Mouse (Mus musculus): Measurements from ENCODE around the gene Malrd1. TPM values are rescaled to one million over a fixed set of nuclear protein-coding genes. Genes with fewer than 3 reads are reported as not detected.
"Not testable (repeated sequence)": the region's sequence is repeated elsewhere in the genome, so short reads cannot be mapped to it uniquely, and the experiment has no call there.

Gene Malrd1
- polyA plus RNA-seq, 1 experiment: not detected

DNA sequence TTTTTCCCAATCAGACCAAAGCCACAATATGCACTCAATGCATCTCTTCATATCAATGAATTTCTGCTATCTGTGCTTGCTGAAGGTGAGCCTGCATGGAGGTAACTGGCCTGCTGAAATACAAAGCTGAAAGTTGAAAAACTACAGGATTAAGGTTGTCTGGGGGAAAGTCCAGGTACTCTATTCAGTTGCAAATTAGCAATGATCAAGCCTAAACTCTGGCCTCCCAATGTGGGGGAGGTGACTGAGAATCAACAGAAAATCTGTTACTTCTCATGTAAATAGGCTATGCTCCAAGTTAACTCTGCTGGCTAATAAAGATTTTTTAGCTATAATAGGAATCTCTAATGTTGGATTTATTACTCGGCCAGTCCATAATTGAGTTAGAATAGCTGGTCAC, 399.8 kb downstream of the Malrd1 start:
- Histone ChIP-seq H3K27ac (replicated peaks; ENCODE audit: low read depth, low read length) (no peak overlapping the region), H3K4me1 (ENCODE audit: control insufficient read depth, insufficient read depth, insufficient read length, low read length) (no peaks in the 10 kb centered on the region), H3K4me3 (ENCODE audit: insufficient read depth, low read depth, low read length) (no peak overlapping the region)

DNA sequence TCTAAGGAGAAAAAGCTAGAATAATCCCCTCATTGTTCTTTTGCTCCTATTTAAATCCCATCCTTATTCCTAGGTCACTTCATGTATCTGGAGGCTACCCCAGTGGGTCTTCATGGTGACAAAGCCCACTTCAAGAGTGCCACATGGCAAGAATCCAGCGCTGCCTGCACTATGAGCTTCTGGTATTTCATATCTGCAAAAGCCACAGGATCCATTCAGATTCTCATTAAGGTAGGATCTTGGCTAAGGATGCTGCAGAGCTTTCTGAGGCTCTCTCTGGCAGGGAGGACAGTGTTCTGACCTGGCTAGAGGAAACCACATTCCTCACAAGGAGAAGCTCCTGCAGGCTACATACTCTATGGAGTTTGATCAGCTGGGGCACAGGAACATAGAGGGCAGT, 405.2 kb downstream of the Malrd1 start:
- Histone ChIP-seq H3K4me1 (ENCODE audit: control insufficient read depth, insufficient read depth, insufficient read length, low read length) (no peaks in the 10 kb centered on the region), H3K4me3 (ENCODE audit: insufficient read depth, low read depth, low read length) (no peak overlapping the region), H3K27ac (replicated peaks; ENCODE audit: low read depth, low read length) (no peak overlapping the region)

DNA sequence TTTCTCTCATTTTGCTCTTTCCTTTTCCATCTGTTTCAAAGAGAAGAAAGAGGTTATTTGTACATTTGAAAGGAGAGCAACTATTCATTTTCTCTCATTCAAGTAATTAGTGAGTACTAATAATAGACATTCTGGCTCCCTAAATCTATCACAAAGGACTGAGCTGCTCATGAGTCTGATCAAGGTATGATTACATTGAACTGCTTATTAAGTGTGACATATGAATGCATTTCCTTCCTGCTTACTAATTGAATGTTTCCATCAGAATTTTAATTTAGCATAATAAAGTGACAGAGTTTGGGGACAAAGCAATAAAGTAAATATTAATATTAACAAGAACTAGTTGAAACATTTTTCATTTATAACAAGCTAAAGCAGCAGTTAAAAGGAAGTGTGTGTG, 405.6 kb downstream of the Malrd1 start:
- Histone ChIP-seq H3K27ac (replicated peaks; ENCODE audit: low read depth, low read length) (no peak overlapping the region), H3K4me3 (ENCODE audit: insufficient read depth, low read depth, low read length) (no peak overlapping the region), H3K4me1 (ENCODE audit: control insufficient read depth, insufficient read depth, insufficient read length, low read length) (no peaks in the 10 kb centered on the region)

DNA sequence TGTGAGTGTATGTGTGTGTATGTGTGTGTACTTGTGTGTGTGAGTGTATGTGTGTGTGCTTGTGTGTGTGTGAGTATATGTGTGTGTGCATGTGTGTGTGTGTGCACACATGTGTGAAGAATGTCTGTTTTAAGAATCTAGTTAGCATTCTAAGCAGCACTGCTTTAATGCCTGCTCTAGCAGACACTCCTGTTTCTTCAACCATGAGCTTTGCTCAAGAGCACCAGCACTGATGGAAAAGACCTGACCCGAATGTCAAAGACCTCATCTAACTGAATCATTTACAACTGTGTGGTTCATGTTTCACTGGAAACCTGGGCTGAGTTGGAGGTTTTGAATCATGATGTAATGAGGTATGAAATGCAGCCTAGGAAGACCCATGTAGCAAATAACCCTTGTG, 406.1 kb downstream of the Malrd1 start:
- no peak overlapping the region for H3K4me3 ChIP-seq (ENCODE audit: insufficient read depth, low read depth, low read length)
- no peak overlapping the region for H3K27ac ChIP-seq (replicated peaks; ENCODE audit: low read depth, low read length)
- H3K4me1 ChIP-seq (ENCODE audit: control insufficient read depth, insufficient read depth, insufficient read length, low read length): no peaks in the 10 kb centered on the region

DNA sequence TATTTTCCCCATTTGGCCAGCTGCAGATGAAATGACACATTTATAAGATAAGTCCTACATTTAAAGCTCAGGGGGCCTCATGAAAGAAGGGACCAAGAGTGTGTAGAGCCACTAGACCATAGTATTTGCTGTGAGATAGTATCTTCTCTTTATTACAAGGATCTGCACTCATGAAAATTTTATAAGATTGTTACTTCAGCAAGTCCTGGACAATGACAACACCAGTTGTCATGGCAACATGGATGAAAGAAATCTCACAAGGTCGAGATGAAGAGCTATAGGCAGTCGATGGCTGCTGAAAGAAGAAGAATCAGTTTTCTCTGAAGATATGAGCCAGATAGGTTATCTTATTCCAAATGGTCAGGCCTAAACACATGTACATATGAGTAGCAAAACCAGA, 476.6 kb downstream of the Malrd1 start:
- no peak overlapping the region for H3K27ac ChIP-seq (replicated peaks; ENCODE audit: low read depth, low read length)
- no peak overlapping the region for H3K4me3 ChIP-seq (ENCODE audit: insufficient read depth, low read depth, low read length)
- H3K4me1 ChIP-seq (ENCODE audit: control insufficient read depth, insufficient read depth, insufficient read length, low read length): no peaks in the 10 kb centered on the region

DNA sequence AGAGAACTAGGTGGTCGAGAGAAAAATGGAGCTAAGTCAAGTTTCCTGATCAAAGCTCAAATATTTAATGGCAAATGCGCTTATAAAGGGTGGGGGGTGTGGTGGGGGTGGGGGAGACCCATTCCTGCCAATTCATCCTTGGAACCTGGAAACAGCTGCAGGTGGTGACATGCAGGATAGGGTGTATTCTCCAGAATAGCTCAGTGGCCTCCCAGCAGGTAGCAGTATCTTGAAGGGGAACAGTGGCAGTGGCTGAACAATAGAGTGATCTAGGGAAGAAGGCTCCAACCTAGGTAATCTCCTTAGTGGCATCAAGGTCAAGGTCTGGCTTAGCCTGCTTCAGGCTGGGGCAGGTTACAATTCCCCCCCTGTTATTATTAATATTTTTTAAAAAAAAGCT, 490.8 kb downstream of the Malrd1 start:
- H3K4me1 ChIP-seq (ENCODE audit: control insufficient read depth, insufficient read depth, insufficient read length, low read length); H3K4me3 ChIP-seq (ENCODE audit: insufficient read depth, low read depth, low read length); H3K27ac ChIP-seq (replicated peaks; ENCODE audit: low read depth, low read length): not testable (repeated sequence)

DNA sequence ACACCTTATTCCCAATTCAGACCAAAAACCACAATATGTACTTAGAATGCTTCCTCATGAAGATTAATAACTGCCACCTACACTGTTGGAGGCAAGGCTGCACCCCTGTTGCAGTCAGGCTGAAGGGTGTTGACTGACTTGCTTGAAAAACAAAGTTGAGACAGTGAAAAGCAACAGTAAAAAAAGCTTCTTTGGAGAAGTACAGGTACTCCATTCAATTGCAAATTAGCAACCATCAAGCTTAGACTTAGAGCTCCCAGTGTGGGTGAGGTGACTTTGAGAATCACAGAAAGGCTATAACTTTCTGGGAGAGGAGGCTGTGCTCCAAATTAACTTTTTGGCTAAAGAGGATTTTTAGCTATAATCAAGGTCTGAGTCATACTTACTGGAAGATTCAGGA, 491.4 kb downstream of the Malrd1 start:
- H3K4me3 ChIP-seq (ENCODE audit: insufficient read depth, low read depth, low read length); H3K27ac ChIP-seq (replicated peaks; ENCODE audit: low read depth, low read length): not testable (repeated sequence)

DNA sequence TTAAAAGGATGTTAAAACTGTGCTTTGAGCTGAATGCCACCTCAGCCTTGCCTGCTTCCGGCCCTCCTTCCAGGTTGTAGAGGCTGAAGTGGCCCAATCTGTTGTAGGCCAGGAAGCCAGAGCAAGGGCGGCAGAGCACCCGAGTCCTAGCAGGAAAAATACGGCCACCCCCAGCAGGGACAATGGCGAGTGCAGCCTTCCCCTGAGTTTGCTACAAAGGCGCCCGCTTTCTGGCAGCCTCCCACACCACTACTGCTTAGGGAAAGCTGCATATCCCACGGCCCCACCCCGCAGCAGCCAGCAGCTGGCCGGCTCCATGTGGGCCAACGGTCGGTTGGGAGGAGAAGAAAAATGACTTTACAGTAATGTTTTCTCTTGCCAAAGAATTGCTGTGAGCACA, 503.5 kb downstream of the Malrd1 start:
- H3K27ac ChIP-seq (replicated peaks; ENCODE audit: low read depth, low read length): no peak overlapping the region
- H3K4me1 ChIP-seq (ENCODE audit: control insufficient read depth, insufficient read depth, insufficient read length, low read length): no peaks in the 10 kb centered on the region
- no peak overlapping the region for H3K4me3 ChIP-seq (ENCODE audit: insufficient read depth, low read depth, low read length)

More for the DNA sequence above, 491.4 kb downstream of the Malrd1 start:
- H3K4me1 ChIP-seq (ENCODE audit: control insufficient read depth, insufficient read depth, insufficient read length, low read length): not testable (repeated sequence)

DNA sequence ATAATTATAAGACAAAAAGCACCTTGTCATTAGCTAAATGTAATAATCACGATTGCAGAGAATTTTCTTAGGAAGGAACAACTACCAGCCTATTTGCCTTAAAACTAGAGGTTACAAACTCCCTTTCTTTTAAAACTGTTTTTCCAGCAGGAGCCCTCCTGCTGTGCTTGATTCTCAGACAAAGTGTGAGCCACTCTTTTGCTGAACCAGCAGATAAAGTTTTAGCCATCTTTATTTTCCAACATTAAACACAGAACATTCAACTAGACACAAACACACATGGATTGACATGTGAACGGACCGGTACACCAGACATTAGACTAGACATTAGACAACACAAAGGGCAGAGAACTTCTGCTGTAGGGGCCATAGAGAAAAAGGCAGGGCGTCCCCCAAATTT, 505.3 kb downstream of the Malrd1 start:
- H3K4me1 ChIP-seq (ENCODE audit: control insufficient read depth, insufficient read depth, insufficient read length, low read length): no peaks in the 10 kb centered on the region
- no peak overlapping the region for H3K4me3 ChIP-seq (ENCODE audit: insufficient read depth, low read depth, low read length)
- no peak overlapping the region for H3K27ac ChIP-seq (replicated peaks; ENCODE audit: low read depth, low read length)

DNA sequence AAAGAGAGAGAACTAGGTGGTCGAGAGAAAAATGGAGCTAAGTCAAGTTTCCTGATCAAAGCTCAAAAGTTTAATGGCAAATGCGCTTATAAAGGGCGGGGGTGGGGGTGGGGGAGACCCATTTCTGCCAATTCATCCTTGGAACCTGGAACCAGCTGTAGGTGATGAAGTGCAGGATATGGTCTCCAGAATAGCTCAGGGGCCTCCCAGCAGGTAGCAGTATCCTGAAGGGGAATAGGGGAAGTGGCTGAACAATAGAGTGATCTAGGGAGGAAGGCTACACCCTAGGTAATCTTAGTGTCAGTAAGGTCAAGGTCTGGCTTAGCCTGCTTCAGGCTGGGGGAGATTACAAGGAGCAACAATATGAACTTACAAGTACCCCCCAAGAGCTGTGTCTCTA, 506.5 kb downstream of the Malrd1 start:
- no peak overlapping the region for H3K27ac ChIP-seq (replicated peaks; ENCODE audit: low read depth, low read length)

DNA sequence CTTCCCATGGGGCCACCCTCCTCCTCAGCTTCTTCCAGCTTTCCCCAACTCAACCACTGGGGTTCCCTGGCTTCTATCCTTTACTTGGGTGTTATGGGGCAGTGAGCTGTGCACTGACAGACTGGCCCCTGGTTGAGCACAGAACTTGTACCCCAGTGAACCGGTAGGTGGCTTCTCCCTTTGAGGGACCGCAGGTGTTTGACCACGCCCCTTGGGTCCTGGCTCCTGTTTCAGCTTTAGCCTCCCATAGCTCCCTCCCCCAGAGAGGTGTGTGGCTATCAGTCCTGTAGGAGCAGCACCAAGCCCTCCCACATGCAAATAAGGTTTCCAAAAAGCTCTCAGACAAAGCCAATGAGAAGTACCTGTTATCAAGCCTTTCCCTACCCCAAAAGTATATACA, 584.4 kb downstream of the Malrd1 start:
- Histone ChIP-seq H3K4me1 (ENCODE audit: control insufficient read depth, insufficient read depth, insufficient read length, low read length) (no peaks in the 10 kb centered on the region), H3K27ac (replicated peaks; ENCODE audit: low read depth, low read length) (no peak overlapping the region), H3K4me3 (ENCODE audit: insufficient read depth, low read depth, low read length) (no peak overlapping the region)

More for the DNA sequence above, 506.5 kb downstream of the Malrd1 start:
- no peaks in the 10 kb centered on the region for H3K4me1 ChIP-seq (ENCODE audit: control insufficient read depth, insufficient read depth, insufficient read length, low read length)
- no peak overlapping the region for H3K4me3 ChIP-seq (ENCODE audit: insufficient read depth, low read depth, low read length)

DNA sequence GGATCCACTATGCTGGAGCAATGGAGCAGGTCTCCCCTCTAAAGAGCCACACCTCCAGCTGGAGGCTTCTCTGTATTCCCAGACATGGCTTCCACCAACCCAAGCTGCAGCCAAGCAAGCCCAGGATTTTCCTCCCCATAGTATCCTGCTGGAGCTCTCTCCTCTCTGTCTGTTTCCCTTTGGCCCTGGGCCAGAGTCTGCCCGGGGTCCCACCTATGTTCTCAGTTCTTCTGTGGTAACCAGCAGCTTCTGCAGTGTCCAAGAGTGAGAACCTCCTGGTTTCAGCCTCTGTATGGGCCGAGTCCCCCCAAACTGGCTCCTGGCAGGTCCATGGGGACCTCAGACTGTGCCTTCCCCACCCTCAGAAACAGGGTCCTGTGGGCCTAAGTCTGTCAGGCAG, 587.1 kb downstream of the Malrd1 start:
- H3K27ac ChIP-seq (replicated peaks; ENCODE audit: low read depth, low read length): no peak overlapping the region
- no peaks in the 10 kb centered on the region for H3K4me1 ChIP-seq (ENCODE audit: control insufficient read depth, insufficient read depth, insufficient read length, low read length)
- H3K4me3 ChIP-seq (ENCODE audit: insufficient read depth, low read depth, low read length): no peak overlapping the region

DNA sequence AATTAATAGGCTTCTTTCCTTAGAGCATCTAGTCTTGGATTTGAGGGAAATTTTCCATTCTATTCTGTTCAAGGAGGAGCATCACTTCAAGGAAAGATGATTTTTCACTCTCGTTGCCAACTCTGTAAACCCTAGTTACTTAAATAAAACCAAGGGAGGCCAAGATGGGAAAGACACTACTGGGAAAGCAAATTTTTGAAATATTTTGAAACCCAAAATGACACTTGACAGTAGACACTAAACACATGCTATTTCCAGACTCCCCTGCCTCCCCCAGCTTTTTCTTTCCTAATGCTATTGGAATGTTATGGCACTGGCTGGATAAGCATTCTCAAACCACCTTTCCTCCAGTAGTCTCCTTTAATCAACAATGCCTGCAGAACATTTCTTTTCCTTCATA, 621.7 kb downstream of the Malrd1 start:
- Histone ChIP-seq H3K4me1 (ENCODE audit: control insufficient read depth, insufficient read depth, insufficient read length, low read length) (no peaks in the 10 kb centered on the region), H3K27ac (replicated peaks; ENCODE audit: low read depth, low read length) (no peak overlapping the region)

DNA sequence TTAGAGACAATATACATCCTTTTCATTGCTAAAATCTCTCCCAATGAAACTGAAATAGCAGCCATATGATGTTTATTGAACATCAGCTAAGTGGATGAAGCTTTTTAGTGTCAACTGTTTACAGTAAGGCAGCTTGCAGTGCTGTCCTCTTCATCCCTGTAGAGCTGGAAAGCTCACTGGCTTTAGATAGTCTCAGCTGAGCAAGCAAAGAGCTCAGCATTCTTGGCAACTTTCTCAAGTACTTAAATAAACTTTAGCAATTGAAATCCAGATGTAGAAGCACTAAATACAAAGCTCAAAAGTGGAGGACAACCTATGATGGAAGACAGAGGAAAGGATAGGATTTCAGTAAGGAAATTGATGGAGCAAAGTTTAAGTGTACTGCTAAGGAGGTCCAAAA, 626.3 kb downstream of the Malrd1 start:
- Histone ChIP-seq H3K27ac (replicated peaks; ENCODE audit: low read depth, low read length) (no peak overlapping the region), H3K4me1 (ENCODE audit: control insufficient read depth, insufficient read depth, insufficient read length, low read length) (no peaks in the 10 kb centered on the region), H3K4me3 (ENCODE audit: insufficient read depth, low read depth, low read length) (no peak overlapping the region)

More for the DNA sequence above, 621.7 kb downstream of the Malrd1 start:
- H3K4me3 ChIP-seq (ENCODE audit: insufficient read depth, low read depth, low read length): no peak overlapping the region

DNA sequence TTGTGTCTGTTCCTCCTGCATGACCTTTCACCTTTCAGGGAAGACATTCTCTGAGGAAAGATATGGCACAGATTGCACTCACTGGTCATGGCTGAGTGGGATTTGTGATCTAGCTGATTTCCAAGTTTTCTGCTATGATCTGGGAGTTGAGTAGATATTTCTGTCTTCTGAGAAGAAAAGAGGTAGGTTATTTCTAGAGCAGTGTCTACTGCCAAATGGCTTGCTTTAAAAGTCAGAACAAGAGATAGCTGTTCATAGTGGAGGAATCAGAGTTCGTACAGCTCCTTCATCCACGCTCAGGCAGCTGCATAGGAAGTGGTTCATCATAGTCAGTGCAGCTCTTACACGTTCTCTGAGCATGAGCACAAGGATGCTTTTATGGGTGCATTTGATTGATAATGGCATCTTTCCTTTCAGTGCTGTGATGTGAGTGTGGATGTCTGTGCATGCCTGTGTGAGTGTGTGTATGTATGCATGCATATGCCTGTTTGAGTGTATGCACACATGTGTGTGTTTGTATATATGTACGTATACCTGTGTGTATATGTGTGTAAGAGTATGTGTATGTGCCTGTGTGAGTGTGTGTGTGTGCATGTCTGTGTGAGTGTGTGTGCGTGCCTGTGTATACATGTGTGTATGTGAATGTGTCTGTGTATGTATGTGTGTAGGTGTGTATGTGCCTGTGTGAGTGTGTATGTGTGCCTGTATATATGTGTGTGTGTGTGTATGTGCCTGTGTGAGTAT, 637.1 kb downstream of the Malrd1 start:
- Histone ChIP-seq H3K4me1 (ENCODE audit: control insufficient read depth, insufficient read depth, insufficient read length, low read length) (no peaks in the 10 kb centered on the region), H3K27ac (replicated peaks; ENCODE audit: low read depth, low read length) (no peak overlapping the region)

DNA sequence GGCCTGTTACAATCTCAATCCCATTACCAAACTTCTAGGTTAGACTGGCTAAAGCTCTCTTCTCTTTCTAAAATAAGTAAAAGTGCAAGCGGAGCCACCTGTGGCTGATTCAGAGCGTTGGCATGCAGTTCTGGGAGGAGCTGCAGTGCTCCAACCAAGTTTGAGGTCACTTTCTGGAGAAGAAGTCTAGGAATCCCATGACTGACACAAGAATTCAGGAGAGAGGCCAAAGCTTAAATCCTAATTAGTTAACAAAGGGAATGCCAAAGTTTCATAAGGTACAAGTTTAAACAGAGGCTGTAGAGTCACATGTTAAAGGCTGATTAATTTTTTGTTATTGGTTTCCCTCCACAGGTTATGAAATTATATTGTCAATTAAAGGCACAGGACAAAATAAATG, 642.3 kb downstream of the Malrd1 start:
- Histone ChIP-seq H3K27ac (replicated peaks; ENCODE audit: low read depth, low read length) (no peak overlapping the region), H3K4me1 (ENCODE audit: control insufficient read depth, insufficient read depth, insufficient read length, low read length) (no peaks in the 10 kb centered on the region), H3K4me3 (ENCODE audit: insufficient read depth, low read depth, low read length) (no peak overlapping the region)

More for the DNA sequence above, 637.1 kb downstream of the Malrd1 start:
- no peak overlapping the region for H3K4me3 ChIP-seq (ENCODE audit: insufficient read depth, low read depth, low read length)
